Mouse (Mus musculus) G1E (cell line): ENCODE results near the gene Dffb.

Source experiments
- CTCF ChIP-seq: IDR thresholded peaks from 2 replicates; pipeline ENCODE4 v1.5.1; 2012; ENCODE audit warnings: low read depth, low read length, inconsistent platforms, mixed read lengths
- GATA1 ChIP-seq: IDR thresholded peaks from 2 replicates; pipeline ENCODE4 v1.6.1; 2012; ENCODE audit warnings: borderline replicate concordance, low read length, inconsistent platforms, mixed read lengths
- GATA2 ChIP-seq: IDR thresholded peaks from 2 replicates; pipeline ENCODE4 v1.6.1; 2012; ENCODE audit warnings: low read depth, low read length, inconsistent platforms, borderline replicate concordance
- POLR2AphosphoS5 ChIP-seq: IDR thresholded peaks from 2 replicates; pipeline ENCODE4 v1.6.1; 2012; ENCODE audit warnings: low read depth, low read length, inconsistent platforms; ENCODE audit not compliant: insufficient replicate concordance
- TAL1 ChIP-seq: conservative IDR thresholded peaks from 2 replicates; pipeline ENCODE4 v1.6.1; 2012; ENCODE audit warnings: low read depth, low read length, inconsistent platforms, mixed read lengths

GRCm38 (mm10) chr4:153975292-153975662, 351 bp upstream of the Dffb start:
- TF ChIP-seq CTCF (no peak), GATA1 (no peak), POLR2AphosphoS5 (no peak), TAL1 (no peak), GATA2 (no peak)
